Mouse (Mus musculus) bone marrow, adult 2 months (tissue): ENCODE measurements at regions not wholly inside any gene's neighbourhood (a gene's known extent, or its start where the extent isn't known, plus 50 kb on each side); places are given as distances from the start of the nearest gene placed in this dataset.

Experiments used
- H3K27ac ChIP-seq: fragments of 200-500 bp; 2 replicates; pipeline ENCODE4 v1.5.1; 2012; ENCODE audit warnings: low read depth, mild to moderate bottlenecking, control low read depth, inconsistent platforms, low read length; ENCODE audit not compliant: control insufficient read depth, poor library complexity, insufficient read depth
- H3K4me1 ChIP-seq: fragments of 200-500 bp; 2 replicates; pipeline ENCODE4 v1.6.1; 2011; ENCODE audit warnings: low read length; ENCODE audit not compliant: control insufficient read depth, insufficient read depth
- H3K4me3 ChIP-seq: fragments of 200-500 bp; replicated peaks from 2 replicates; pipeline ENCODE3; 2011; ENCODE audit warnings: mild to moderate bottlenecking, low read depth, low read length, control low read depth; ENCODE audit not compliant: control insufficient read depth
- CTCF ChIP-seq: fragments of 200-500 bp; IDR thresholded peaks from 2 replicates; pipeline ENCODE4 v1.5.1; 2011; ENCODE audit warnings: low read length, control low read depth; ENCODE audit not compliant: control insufficient read depth, insufficient read depth
- POLR2A ChIP-seq: fragments of 200-500 bp; IDR thresholded peaks from 2 replicates; pipeline ENCODE4 v1.6.1; 2011; ENCODE audit warnings: low read depth, mild to moderate bottlenecking, control low read depth, low read length, borderline replicate concordance; ENCODE audit not compliant: control insufficient read depth
- WGBS: fragments of 180-500 bp; shearing (Covaris S2); methylation state at CpG from one replicate; pipeline ENCODE4 v1.1.7; 2018; 5-methylcytosine and 5-hydroxymethylcytosine counted together

- Histone ChIP-seq H3K4me3 (no peak overlapping the region), H3K27ac (no peak overlapping the region), H3K4me1 (no peaks in the 10 kb centered on the region)
- TF ChIP-seq POLR2A, result no peak
- TF ChIP-seq CTCF, result no peak
- 76% methylated on average over 5 of the region's 5 CpGs for WGBS
These were observed 60.4 kb downstream of the Pou3f3 start for GRCm38 (mm10) chr1:42755958-42756357.

GRCm38 (mm10) chr1:42756497-42756896 lies 60.9 kb downstream of the Pou3f3 start:
- H3K27ac ChIP-seq, result no peak overlapping the region
- H3K4me3 ChIP-seq, result no peak overlapping the region
- H3K4me1 ChIP-seq, result no peaks in the 10 kb centered on the region
- TF ChIP-seq POLR2A (no peak), CTCF (no peak)

DNA sequence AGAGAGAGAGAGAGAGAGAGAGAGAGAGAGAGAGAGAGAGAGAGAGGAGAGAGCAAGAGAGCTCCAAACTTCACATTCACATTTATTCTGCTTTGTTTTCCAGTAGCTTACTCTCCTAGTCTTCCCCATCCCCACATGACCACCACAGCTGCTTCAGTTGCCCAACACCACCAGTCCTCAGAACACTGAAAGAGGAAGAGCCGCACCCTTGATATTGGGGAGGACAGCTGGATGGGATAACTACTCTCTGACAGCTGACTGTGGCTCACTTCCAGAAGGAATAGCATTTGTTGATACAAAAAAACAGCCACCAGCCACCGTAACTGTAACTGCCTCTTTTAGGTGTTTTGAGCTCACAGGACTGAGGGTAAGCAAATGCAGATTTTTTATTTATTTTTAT lies 67.9 kb downstream of the Pou3f3 start:
- H3K4me3 ChIP-seq, result no peak overlapping the region
- WGBS, result 68% methylated on average over 2 of the region's 2 CpGs
- H3K4me1 ChIP-seq, result no peaks in the 10 kb centered on the region
- H3K27ac ChIP-seq, result no peak overlapping the region
- TF ChIP-seq CTCF, result no peak
- no peak for TF ChIP-seq POLR2A

DNA sequence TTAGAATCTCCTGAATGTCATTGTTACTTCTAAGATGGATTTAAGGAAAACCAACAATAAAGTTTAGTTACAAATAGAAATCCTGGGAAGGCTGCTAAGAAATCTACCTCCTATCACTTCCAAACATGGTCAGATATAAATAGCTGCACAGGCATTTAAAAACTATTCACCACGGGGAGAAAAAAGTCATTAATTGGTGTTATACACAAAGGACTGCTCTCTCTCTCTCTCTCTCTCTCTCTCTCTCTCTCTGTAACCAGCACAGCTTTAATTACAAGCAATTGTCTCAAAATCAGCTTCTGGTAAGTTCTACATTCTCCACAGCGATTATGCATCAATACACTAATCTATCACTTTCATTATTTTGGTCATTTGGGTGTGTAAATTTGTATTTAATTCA lies 68.5 kb downstream of the Pou3f3 start:
- no peak overlapping the region for H3K4me3 ChIP-seq
- 62% methylated on average over 2 of the region's 2 CpGs for WGBS
- TF ChIP-seq POLR2A (no peak), CTCF (no peak)
- H3K4me1 ChIP-seq, result no peaks in the 10 kb centered on the region
- H3K27ac ChIP-seq, result no peak overlapping the region

DNA sequence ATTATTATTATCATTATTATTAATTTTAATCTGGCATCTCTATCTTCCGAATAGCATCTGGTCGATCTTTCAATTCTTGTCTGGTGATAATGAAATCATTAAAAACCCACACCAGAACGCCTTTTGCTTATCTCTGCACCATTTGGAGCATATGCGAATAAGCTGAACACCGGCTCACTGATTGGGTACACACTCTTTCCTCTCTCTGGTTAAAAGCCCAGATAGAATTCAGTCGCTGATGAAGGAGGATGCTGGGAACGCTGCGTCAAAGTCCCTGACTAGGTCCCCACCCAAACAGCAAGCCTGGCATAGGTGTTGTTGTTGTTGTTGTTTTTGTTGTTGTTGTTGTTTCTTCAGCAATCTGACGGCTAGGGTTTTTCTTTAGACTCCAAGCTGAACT lies 74.5 kb downstream of the Pou3f3 start:
- Histone ChIP-seq H3K27ac (no peak overlapping the region), H3K4me3 (no peak overlapping the region), H3K4me1 (no peaks in the 10 kb centered on the region)
- WGBS, result 70% methylated on average over 9 of the region's 9 CpGs
- TF ChIP-seq CTCF, result no peak
- TF ChIP-seq POLR2A, result no peak

DNA sequence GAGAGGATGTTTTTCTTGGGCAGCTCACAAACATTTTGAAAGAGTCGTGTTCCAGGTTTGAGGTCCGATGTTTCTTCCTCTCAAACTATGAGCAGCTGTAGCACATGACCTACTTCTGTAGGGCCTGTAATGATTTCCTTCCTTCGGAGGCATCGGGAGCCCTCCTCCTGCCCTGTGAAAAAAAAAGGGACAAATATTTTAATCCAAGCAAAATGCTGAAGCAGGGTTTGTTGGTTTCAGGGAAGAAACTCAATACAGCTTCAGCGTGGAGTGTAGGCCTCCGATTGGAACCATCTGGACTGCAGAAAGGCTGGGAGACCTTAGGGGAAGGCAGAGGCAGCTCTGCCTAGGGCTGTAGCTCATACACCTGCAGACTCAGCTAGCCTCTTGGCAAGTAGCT lies 76.4 kb downstream of the Pou3f3 start:
- Histone ChIP-seq H3K27ac (no peak overlapping the region), H3K4me1 (no peaks in the 10 kb centered on the region), H3K4me3 (no peak overlapping the region)
- 44% methylated on average over 6 of the region's 6 CpGs for WGBS
- TF ChIP-seq POLR2A, result no peak
- no peak for TF ChIP-seq CTCF

DNA sequence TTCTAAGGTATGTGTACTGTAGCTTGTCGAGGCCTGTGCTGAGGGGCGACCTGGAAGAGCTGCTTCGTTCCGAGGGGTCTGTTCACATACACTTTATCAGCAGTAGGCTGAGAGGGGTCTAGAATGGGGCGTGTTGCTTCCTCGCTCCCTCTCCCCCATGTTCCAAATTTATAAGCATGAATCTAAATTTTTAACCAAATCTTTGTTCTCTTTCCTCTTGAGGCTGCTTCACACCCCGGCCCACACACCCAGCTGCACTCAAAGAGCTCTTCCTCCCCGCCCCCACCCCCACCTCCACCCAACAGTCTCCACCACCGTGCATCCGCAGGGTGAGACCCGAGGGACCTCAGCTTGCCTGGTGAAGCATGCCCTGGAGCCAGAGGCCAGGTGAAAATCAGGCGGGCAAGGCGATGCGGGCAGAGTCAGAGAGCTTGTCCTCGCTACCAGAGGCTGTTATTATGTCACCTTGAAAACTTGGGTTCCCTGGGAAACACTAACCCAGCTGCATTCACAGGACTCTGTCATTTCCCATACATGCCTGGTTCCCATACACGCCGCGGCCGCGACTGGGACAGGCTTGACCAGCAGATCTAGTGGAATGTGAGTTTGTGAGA lies 77.1 kb upstream of the Mrps9 start:
- no peaks in the 10 kb centered on the region for H3K4me1 ChIP-seq
- H3K4me3 ChIP-seq, result no peak overlapping the region
- H3K27ac ChIP-seq, result no peak overlapping the region
- WGBS, result 75% methylated on average over 20 of the region's 20 CpGs
- TF ChIP-seq POLR2A (no peak), CTCF (no peak)

DNA sequence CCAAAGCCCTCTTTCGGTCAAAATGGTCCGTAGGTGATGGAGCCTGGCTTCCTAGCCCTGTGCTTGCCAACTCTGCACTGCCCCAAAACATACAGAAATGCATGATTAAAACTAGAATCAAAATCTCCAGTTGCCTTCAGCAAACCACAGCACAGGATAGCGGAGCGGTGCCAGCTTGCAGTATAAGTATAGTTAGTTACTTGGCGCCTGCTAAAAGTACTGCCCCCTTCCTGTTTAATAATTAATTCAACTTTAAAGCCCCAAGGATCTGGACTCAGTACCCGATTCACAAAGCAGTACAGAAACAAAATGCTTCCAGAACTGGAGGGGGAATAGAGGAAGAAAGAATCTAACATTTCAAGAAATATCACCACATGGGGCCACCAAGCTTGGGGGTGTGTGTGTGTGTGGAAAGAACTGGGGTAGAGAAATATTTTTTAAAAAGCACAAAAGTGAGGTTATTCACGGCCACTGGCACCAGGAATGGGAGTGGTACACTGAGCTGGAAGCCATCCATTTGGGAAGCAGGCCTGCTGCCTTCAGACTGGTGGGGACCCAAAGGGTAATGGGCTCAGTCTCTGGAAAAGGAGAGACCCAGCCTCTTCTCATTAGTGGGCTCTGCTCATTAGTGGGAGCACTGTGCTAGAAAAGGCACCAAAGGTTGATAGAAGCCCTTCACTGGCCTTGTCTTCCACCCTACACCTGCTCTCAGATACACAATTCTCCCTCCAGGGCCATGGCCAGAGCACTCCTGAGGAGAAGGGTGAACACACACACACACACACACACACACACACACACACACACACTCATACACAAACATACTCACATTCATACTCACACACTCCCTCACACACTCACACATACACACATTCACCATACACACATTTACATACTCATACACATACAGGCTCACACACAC lies 75.8 kb upstream of the Mrps9 start:
- H3K27ac ChIP-seq, result no peak overlapping the region
- H3K4me3 ChIP-seq, result no peak overlapping the region
- 54% methylated on average over 7 of the region's 7 CpGs for WGBS
- H3K4me1 ChIP-seq, result no peaks in the 10 kb centered on the region
- TF ChIP-seq CTCF (no peak), POLR2A (no peak)
